Mouse (Mus musculus): ENCODE measurements around the gene Sept14. TPM values are rescaled to one million over a fixed set of nuclear protein-coding genes. Genes with fewer than 3 reads are reported as not detected.
"Not testable (repeated sequence)": the region's sequence is repeated elsewhere in the genome, so short reads cannot be mapped to it uniquely, and the experiment has no call there.

Gene Sept14
- polyA plus RNA-seq, 1 experiment from 2014 or later: not detected

DNA sequence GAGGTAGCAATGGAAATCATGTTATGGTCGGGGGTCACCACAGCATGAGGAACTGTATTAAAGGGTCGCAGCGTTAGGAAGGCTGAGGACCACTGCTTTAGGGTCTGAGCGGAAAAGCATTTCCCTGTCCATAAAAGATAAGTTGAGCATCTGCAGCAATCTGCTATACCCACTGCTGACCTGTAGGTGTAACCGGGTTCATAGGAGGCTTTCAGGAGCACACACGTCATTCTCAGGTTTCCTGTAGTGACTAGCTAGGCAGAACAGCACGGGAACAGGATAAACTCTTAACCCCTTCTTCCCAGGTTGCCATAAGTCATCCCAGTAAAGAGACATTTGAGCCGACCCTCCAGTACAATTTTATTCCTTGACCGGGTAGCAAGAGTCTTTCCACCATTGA is 8.7 kb upstream of the Sept14 start:
- H3K9me3 ChIP-seq (ENCODE audit: low read depth, low read length): no peaks in the 10 kb centered on the region
- H3K27ac ChIP-seq (ENCODE audit: low read depth): no peak overlapping the region
- no peaks in the 10 kb centered on the region for H3K27me3 ChIP-seq (ENCODE audit: insufficient read depth, low read length)
- no peak for ATAC-seq (ENCODE audit: insufficient read depth)
- WGBS: 76% methylated on average over 9 of the region's 9 CpGs
- H3K36me3 ChIP-seq (ENCODE audit: insufficient read depth): peaks cover 30% of the 10 kb centered on the region; the same call in 1 of the 2 replicates
- 0 out of 2 replicates have a peak, but pooled peaks cover 6% of the 10 kb centered on the region for H3K4me1 ChIP-seq (ENCODE audit: insufficient read depth)
- no peak for DNase-seq
- H3K4me3 ChIP-seq (ENCODE audit: low read depth, low read length): no peak overlapping the region
- 0 out of 2 replicates have a peak, but pooled peaks have one; percentile 19 for TF ChIP-seq CTCF (IDR thresholded peaks at IDR 0.05; ENCODE audit: low read depth)
- H3K9ac ChIP-seq: no peak overlapping the region
- no peak overlapping the region for H3K4me2 ChIP-seq

- ATAC-seq (ENCODE audit: insufficient read depth) (peak; percentile 99), DNase-seq (peak; percentile 97)
- H3K9me3 ChIP-seq (ENCODE audit: low read depth, low read length): no peaks in the 10 kb centered on the region
- H3K27me3 ChIP-seq (ENCODE audit: insufficient read depth, low read length): no peaks in the 10 kb centered on the region
- H3K36me3 ChIP-seq (ENCODE audit: insufficient read depth): peaks cover 30% of the 10 kb centered on the region; the same call in 1 of the 2 replicates
- peak within 1 kb of the TSS; percentile 78 for H3K9ac ChIP-seq
- 0 out of 2 replicates have a peak, but pooled peaks cover 6% of the 10 kb centered on the region for H3K4me1 ChIP-seq (ENCODE audit: insufficient read depth)
- peak within 1 kb of the TSS; percentile 76 for H3K4me2 ChIP-seq
- H3K4me3 ChIP-seq (ENCODE audit: low read depth, low read length): peak within 1 kb of the TSS; percentile 74
- WGBS: under 1% methylated on average over 33 of the region's 33 CpGs
- no peak; the same call in 1 of the 2 replicates for TF ChIP-seq CTCF (IDR thresholded peaks at IDR 0.05; ENCODE audit: low read depth)
- peak within 1 kb of the TSS; percentile 46 for H3K27ac ChIP-seq (ENCODE audit: low read depth)
Observed at GRCm38 (mm10) chr5:129715326-129715861, 7.1 kb upstream of the Sept14 start, which contains the start of gene Mrps17. TSS of gene Mrps17 (plus strand) at chr5:129715497.

GRCm38 (mm10) chr5:129703368-129703767 is 4.9 kb downstream of the Sept14 start:
- H3K4me2 ChIP-seq: no peak overlapping the region
- no peak for DNase-seq
- no peak overlapping the region for H3K27ac ChIP-seq (ENCODE audit: low read depth)
- TF ChIP-seq CTCF (IDR thresholded peaks at IDR 0.05; ENCODE audit: low read depth): no peak
- H3K9me3 ChIP-seq (ENCODE audit: low read depth, low read length): no peaks in the 10 kb centered on the region
- no peak for ATAC-seq (ENCODE audit: insufficient read depth)
- H3K9ac ChIP-seq: no peak overlapping the region
- H3K4me3 ChIP-seq (ENCODE audit: low read depth, low read length): no peak overlapping the region
- no peaks in the 10 kb centered on the region for H3K4me1 ChIP-seq (ENCODE audit: insufficient read depth)
- no peaks in the 10 kb centered on the region for H3K27me3 ChIP-seq (ENCODE audit: insufficient read depth, low read length)
- H3K36me3 ChIP-seq (ENCODE audit: insufficient read depth): no peaks in the 10 kb centered on the region

- no peaks in the 10 kb centered on the region for H3K36me3 ChIP-seq (ENCODE audit: insufficient read depth)
- H3K4me2 ChIP-seq: no peak overlapping the region
- no peak overlapping the region for H3K4me3 ChIP-seq (ENCODE audit: low read depth, low read length)
- no peak for TF ChIP-seq CTCF (IDR thresholded peaks at IDR 0.05; ENCODE audit: low read depth)
- H3K27me3 ChIP-seq (ENCODE audit: insufficient read depth, low read length): no peaks in the 10 kb centered on the region
- H3K9me3 ChIP-seq (ENCODE audit: low read depth, low read length): no peaks in the 10 kb centered on the region
- 84% methylated on average over 1 of the region's 1 CpGs for WGBS
- no peak for ATAC-seq (ENCODE audit: insufficient read depth)
- no peak overlapping the region for H3K9ac ChIP-seq
- H3K27ac ChIP-seq (ENCODE audit: low read depth): no peak overlapping the region
- H3K4me1 ChIP-seq (ENCODE audit: insufficient read depth): no peaks in the 10 kb centered on the region
- DNase-seq: no peak
Observed at GRCm38 (mm10) chr5:129701706-129702105, 6.6 kb downstream of the Sept14 start.

DNA sequence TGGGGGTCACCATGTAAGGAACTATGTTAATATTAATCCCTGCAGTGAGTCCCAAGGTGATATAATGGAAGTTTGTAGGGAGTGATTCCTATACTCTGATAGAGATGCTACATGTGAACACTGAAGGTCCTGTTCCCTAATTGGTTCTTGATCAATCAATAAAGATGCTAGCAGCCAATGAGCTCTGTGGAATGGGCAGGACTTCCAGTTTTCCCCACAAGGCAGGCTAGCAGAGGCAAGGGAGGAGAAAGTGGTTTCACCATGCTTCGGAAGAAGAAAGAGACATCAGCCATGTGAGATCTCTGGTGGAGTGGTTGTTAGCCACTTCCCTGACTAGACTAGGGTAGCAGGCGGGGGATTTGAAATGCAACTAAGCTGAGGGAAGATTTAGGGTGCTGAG is 7.8 kb downstream of the Sept14 start:
- no peak for TF ChIP-seq CTCF (IDR thresholded peaks at IDR 0.05; ENCODE audit: low read depth)
- no peak overlapping the region for H3K4me2 ChIP-seq
- no peak overlapping the region for H3K27ac ChIP-seq (ENCODE audit: low read depth)
- H3K4me3 ChIP-seq (ENCODE audit: low read depth, low read length): no peak overlapping the region
- H3K27me3 ChIP-seq (ENCODE audit: insufficient read depth, low read length): no peaks in the 10 kb centered on the region
- no peak overlapping the region for H3K9ac ChIP-seq
- DNase-seq (no peak), ATAC-seq (ENCODE audit: insufficient read depth) (no peak)
- no peaks in the 10 kb centered on the region for H3K36me3 ChIP-seq (ENCODE audit: insufficient read depth)
- H3K4me1 ChIP-seq (ENCODE audit: insufficient read depth): no peaks in the 10 kb centered on the region
- H3K9me3 ChIP-seq (ENCODE audit: low read depth, low read length): no peaks in the 10 kb centered on the region
- whole genome bisulfite sequencing: 23% methylated on average over 2 of the region's 2 CpGs

GRCm38 (mm10) chr5:129690528-129690927 is 17.8 kb downstream of the Sept14 start:
- Histone ChIP-seq H3K36me3 (ENCODE audit: insufficient read depth) (no peaks in the 10 kb centered on the region), H3K4me2 (no peak overlapping the region), H3K27ac (ENCODE audit: low read depth) (no peak overlapping the region), H3K27me3 (ENCODE audit: insufficient read depth, low read length) (no peaks in the 10 kb centered on the region), H3K4me3 (ENCODE audit: low read depth, low read length) (no peak overlapping the region), H3K4me1 (ENCODE audit: insufficient read depth) (no peaks in the 10 kb centered on the region), H3K9me3 (ENCODE audit: low read depth, low read length) (no peaks in the 10 kb centered on the region), H3K9ac (no peak overlapping the region)
- ATAC-seq (ENCODE audit: insufficient read depth) (no peak), DNase-seq (no peak)
- WGBS: 74% methylated on average over 3 of the region's 3 CpGs
- no peak for TF ChIP-seq CTCF (IDR thresholded peaks at IDR 0.05; ENCODE audit: low read depth)

DNA sequence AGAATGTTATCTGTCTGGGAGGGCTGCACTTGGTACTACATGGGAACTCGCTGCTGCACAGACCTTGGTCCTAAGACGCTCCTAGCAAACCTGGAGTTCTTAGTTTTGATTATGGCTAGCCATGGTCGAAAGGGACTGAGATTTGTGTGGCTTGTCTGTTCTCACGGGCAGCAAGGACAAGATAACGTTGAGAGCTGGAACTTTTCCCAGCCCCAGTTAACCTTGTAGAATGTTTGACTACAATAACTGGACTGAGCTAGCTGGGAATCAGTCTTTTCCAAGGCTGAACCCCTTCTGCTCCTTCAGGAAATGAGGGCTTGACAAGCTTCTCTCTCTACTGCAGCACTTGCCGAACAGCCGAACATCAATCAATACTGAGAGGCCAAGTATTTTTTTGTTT is 20.7 kb downstream of the Sept14 start:
- Histone ChIP-seq H3K36me3 (ENCODE audit: insufficient read depth) (no peaks in the 10 kb centered on the region), H3K4me1 (ENCODE audit: insufficient read depth) (no peaks in the 10 kb centered on the region), H3K27me3 (ENCODE audit: insufficient read depth, low read length) (no peaks in the 10 kb centered on the region), H3K4me2 (no peak overlapping the region), H3K9me3 (ENCODE audit: low read depth, low read length) (no peaks in the 10 kb centered on the region), H3K4me3 (ENCODE audit: low read depth, low read length) (no peak overlapping the region), H3K9ac (no peak overlapping the region), H3K27ac (ENCODE audit: low read depth) (no peak overlapping the region)
- no peak for DNase-seq
- 80% methylated on average over 7 of the region's 7 CpGs for WGBS
- ATAC-seq (ENCODE audit: insufficient read depth): no peak
- no peak for TF ChIP-seq CTCF (IDR thresholded peaks at IDR 0.05; ENCODE audit: low read depth)

GRCm38 (mm10) chr5:129685141-129685540 is 23.2 kb downstream of the Sept14 start:
- H3K36me3 ChIP-seq (ENCODE audit: insufficient read depth); H3K27ac ChIP-seq (ENCODE audit: low read depth); ATAC-seq (ENCODE audit: insufficient read depth); H3K4me2 ChIP-seq; H3K27me3 ChIP-seq (ENCODE audit: insufficient read depth, low read length); H3K9me3 ChIP-seq (ENCODE audit: low read depth, low read length); H3K4me3 ChIP-seq (ENCODE audit: low read depth, low read length); DNase-seq; H3K4me1 ChIP-seq (ENCODE audit: insufficient read depth); H3K9ac ChIP-seq: not testable (repeated sequence)
- 97% methylated on average over 5 of the region's 5 CpGs for WGBS
